Mouse (Mus musculus) T-cell, adult 66 days (primary cell): ENCODE results near the gene Bglap2. TPM values are rescaled to one million over a fixed set of nuclear protein-coding genes. Genes with fewer than 3 reads are reported as not detected.

ENCODE experiments used
- total RNA-seq, 2 experiments: library from RNA; stranded (reverse); gene quantifications; 3 replicates in 1 of 2; 4 replicates in 1 of 2; pipeline ENCODE4 v1.2.4; 2023

Gene Bglap2
- not detected for total RNA-seq

GRCm38 (mm10) chr3:88378599-88378998 lies at the start of gene Bglap2:
Bglap2 (minus strand) TSS chr3:88378699.

GRCm38 (mm10) chr3:88424605-88425329 lies 46.3 kb upstream of the Bglap2 start, which contains the start of gene Slc25a44:
Slc25a44 (minus strand) TSS chr3:88425139.

GRCm38 (mm10) chr3:88409741-88410644 lies 31.5 kb upstream of the Bglap2 start, which contains the start of gene Pmf1:
Pmf1 (minus strand) TSS chr3:88410331.

GRCm38 (mm10) chr3:88384364-88384763 lies 5.9 kb upstream of the Bglap2 start, which contains the start of gene Bglap:
Bglap (minus strand) TSS chr3:88384464.

GRCm38 (mm10) chr3:88372643-88373042 lies 5.9 kb downstream of the Bglap2 start, which contains the start of gene Bglap3:
Bglap3 (minus strand) TSS chr3:88372743.

GRCm38 (mm10) chr3:88364337-88364736 lies 14.2 kb downstream of the Bglap2 start, which contains the start of gene Paqr6:
Paqr6 (plus strand) TSS chr3:88364584.

GRCm38 (mm10) chr3:88336058-88337013 lies 42.2 kb downstream of the Bglap2 start, which contains the start of the genes Tmem79 and Smg5:
Tmem79 (minus strand) TSS chr3:88336148.
Smg5 (plus strand) TSS chr3:88336260.

Other genes starting within 250 kb of the Bglap2 start
- 100 to 1,000 TPM; 241 to 255 TPM for gene Mef2d, start 236.3 kb downstream of the Bglap2 start, total RNA-seq
- gene Rhbg, start 124.0 kb downstream of the Bglap2 start, total RNA-seq = not detected
- not detected for gene Gm38392, start 91.5 kb downstream of the Bglap2 start, total RNA-seq
- 1 to 10 TPM; 5.4 to 7.0 TPM for gene Tsacc, start 81.7 kb downstream of the Bglap2 start, total RNA-seq
- gene Cct3, start 81.6 kb downstream of the Bglap2 start, total RNA-seq = 100 to 1,000 TPM; 193 to 228 TPM
- 100 to 1,000 TPM; 118 to 124 TPM for gene Glmp, start 53.7 kb downstream of the Bglap2 start, total RNA-seq
- gene Tmem79, start 42.6 kb downstream of the Bglap2 start, total RNA-seq = 1 to 10 TPM in 1 of 2 experiments, not detected in 1; 1.4 TPM
- 100 to 1,000 TPM; 129 to 142 TPM for gene Smg5, start 42.4 kb downstream of the Bglap2 start, total RNA-seq
- 1 to 10 TPM; 4.3 to 5.6 TPM for gene Paqr6, start 14.1 kb downstream of the Bglap2 start, total RNA-seq
- not detected for gene Bglap3, start 6.0 kb downstream of the Bglap2 start, total RNA-seq
- gene Bglap, start 5.8 kb upstream of the Bglap2 start, total RNA-seq = not detected
- 10 to 100 TPM; 35.0 to 39.0 TPM for gene Pmf1, start 31.6 kb upstream of the Bglap2 start, total RNA-seq
- gene Slc25a44, start 46.4 kb upstream of the Bglap2 start, total RNA-seq = 10 to 100 TPM; 15.6 to 16.2 TPM
- gene Sema4a, start 82.5 kb upstream of the Bglap2 start, total RNA-seq = 100 to 1,000 TPM; 119 to 140 TPM
- gene Lmna, start 131.3 kb upstream of the Bglap2 start, total RNA-seq = 1 to 10 TPM; 3.8 to 6.3 TPM
- gene Mex3a, start 153.7 kb upstream of the Bglap2 start, total RNA-seq = 1 to 10 TPM; 3.1 to 3.2 TPM
- gene Rab25, start 169.6 kb upstream of the Bglap2 start, total RNA-seq = 1 to 10 TPM in 1 of 2 experiments, not detected in 1; 1.3 TPM
- 10 to 100 TPM; 86.4 to 87.7 TPM for gene Lamtor2, start 174.4 kb upstream of the Bglap2 start, total RNA-seq
- gene Ubqln4, start 175.1 kb upstream of the Bglap2 start, total RNA-seq = 10 to 100 TPM; 54.5 to 55.8 TPM
- 10 to 100 TPM; 68.8 to 75.7 TPM for gene Ssr2, start 197.2 kb upstream of the Bglap2 start, total RNA-seq
- gene Arhgef2, start 227.3 kb upstream of the Bglap2 start, total RNA-seq = 100 to 1,000 TPM; 181 to 203 TPM